Mouse (Mus musculus): ENCODE measurements around the gene Fam53b. TPM values are rescaled to one million over a fixed set of nuclear protein-coding genes. Genes with fewer than 3 reads are reported as not detected.

Gene Fam53b
- polyA plus RNA-seq (2014; fragmentation: Nextera tagmentation; extraction: Ambion mirVana), result 13.3 and 16.6 TPM in 2 replicates

DNA sequence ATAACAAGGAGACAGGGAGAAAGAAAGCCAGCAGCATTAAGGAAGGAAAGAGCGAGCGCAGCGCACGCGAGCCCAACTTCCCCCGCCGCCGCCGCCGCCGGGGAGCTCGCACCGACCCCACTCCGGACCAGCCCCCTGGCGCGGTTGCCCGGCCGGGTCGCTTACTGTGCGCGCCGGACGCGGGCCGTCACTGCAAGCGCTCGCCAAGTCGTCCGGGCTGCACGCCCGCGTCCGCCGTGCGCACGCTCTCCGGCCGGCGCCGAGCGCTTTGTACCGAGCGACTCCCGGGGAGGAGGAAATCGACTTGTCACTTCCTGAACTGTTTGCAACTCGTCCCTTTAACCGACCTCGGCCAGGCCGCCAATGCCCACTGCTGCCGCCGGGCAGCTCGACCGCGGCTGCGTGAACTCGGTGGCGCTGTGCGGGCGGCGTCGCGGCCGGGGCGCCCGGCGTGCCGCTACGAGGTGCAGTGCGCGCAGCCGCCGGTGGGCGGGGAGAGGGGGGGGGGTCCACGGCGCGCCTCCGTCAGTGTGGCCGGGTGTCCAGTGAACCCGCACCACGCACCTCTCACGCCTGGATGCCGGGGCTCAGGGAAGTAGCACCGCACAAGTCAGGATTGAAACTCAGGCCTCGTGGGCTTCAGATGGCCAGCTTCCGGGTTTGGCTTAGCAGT lies at the start of gene Fam53b:
Fam53b (minus strand) TSS at position 471 of the 673 bp plus-strand sequence.
- peak within 1 kb of the TSS; percentile 83 for H3K9ac ChIP-seq
- no peaks in the 10 kb centered on the region for H3K36me3 ChIP-seq (replicated peaks; ENCODE audit: control insufficient read depth, insufficient read depth)
- H3K9me3 ChIP-seq (ENCODE audit: control insufficient read depth, low read length), result no peaks in the 10 kb centered on the region
- H3K4me1 ChIP-seq (replicated peaks; ENCODE audit: control insufficient read depth, insufficient read depth, low read length), result peaks cover 38% of the 10 kb centered on the region
- DNase-seq (ENCODE audit: low spot score), result peak; percentile 70
- H3K4me2 ChIP-seq (replicated peaks), result peak within 1 kb of the TSS; percentile 93
- ATAC-seq (ENCODE audit: low FRiP score), result peak; percentile 65
- under 1% methylated on average over 84 of the region's 85 CpGs for WGBS
- H3K27me3 ChIP-seq (ENCODE audit: control insufficient read depth, insufficient read depth, low read length), result no peaks in the 10 kb centered on the region
- H3K4me3 ChIP-seq (replicated peaks; ENCODE audit: low read length), result peak within 1 kb of the TSS; percentile 73
- H3K27ac ChIP-seq, result peak within 1 kb of the TSS; percentile 89

DNA sequence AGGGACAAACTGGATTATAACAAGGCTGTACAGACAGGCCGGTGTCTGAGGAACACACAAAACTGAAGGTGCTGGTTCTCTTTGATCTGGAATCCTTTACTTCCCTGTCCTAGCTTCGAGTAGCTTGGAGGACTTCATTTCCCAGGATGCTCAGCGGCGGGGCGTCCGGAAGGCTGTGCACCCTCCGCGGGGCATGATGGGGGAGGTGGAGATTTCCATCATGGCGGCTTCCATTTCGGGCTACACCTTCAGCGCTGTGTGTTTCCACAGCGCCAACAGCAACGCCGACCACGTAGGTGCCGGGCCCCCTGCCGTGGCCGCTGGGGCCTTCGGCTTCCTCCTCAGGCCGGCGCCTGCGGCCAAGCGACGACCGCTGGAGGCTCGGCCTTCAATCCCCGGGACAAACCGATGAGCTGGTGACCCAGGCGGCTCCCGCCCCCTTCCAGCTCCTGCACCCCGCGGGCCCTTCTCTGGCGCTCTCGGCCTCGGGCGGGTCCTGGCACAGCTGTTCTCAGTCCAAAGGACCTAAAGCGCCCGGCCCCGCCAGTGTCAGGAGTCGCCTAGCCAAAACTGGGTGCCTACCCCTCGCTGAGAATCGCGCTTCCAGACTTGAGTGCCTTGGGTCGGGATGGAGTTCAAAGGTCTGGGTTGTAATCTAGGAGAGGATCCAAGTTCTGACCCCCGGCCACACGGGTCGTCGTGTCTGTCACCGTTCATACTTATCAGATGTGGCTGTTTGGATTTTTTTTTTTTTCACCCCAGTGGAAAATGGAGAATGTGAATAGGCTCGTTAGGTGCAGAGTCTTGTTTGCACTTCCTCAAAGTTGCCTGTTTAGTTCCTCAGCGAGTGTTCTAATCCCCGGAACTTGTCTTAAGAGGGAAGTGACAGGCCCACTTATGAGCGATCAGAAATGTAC lies 45.6 kb upstream of the Fam53b start, which contains the start of gene Abraxas2:
Abraxas2 (plus strand) TSS at position 184 of the 917 bp plus-strand sequence.
- H3K9ac ChIP-seq, result peak within 1 kb of the TSS; percentile 90
- H3K27me3 ChIP-seq (ENCODE audit: control insufficient read depth, insufficient read depth, low read length), result no peaks in the 10 kb centered on the region
- peak within 1 kb of the TSS; percentile 77 for H3K4me2 ChIP-seq (replicated peaks)
- peak; percentile 89 for DNase-seq (ENCODE audit: low spot score)
- WGBS, result under 1% methylated on average over 53 of the region's 53 CpGs
- peak within 1 kb of the TSS; percentile 82 for H3K27ac ChIP-seq
- peaks cover 8% of the 10 kb centered on the region for H3K4me1 ChIP-seq (replicated peaks; ENCODE audit: control insufficient read depth, insufficient read depth, low read length)
- H3K9me3 ChIP-seq (ENCODE audit: control insufficient read depth, low read length), result no peaks in the 10 kb centered on the region
- ATAC-seq (ENCODE audit: low FRiP score), result peak; percentile 95
- H3K4me3 ChIP-seq (replicated peaks; ENCODE audit: low read length), result peak within 1 kb of the TSS; percentile 95
- H3K36me3 ChIP-seq (replicated peaks; ENCODE audit: control insufficient read depth, insufficient read depth), result no peaks in the 10 kb centered on the region

DNA sequence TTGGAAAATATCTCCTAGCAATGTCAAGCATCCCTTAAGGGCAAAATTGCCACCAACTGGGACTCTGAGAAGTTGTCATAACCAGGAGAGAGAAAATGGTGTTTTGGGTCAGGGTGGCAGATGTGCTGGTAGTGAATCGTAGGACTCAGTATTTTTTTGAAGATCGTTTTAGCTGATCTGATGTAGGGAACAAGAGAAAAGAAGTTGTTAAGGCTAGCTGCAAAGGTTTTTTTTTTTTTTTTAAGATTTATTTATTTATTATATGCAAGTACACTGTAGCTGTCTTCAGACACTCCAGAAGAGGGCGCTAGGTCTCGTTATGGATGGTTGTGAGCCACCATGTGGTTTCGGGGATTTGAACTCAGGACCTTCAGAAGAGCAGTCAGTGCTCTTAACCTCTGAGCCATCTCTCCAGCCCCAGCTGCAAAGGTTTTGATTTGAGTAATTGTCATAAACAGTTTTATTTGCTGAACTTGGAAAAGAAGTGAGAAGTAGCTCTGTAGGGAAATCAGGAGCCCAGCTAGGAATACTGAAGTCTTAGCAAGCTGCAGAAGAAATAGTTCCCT lies 44.4 kb upstream of the Fam53b start:
- no peak overlapping the region for H3K4me3 ChIP-seq (replicated peaks; ENCODE audit: low read length)
- no peaks in the 10 kb centered on the region for H3K36me3 ChIP-seq (replicated peaks; ENCODE audit: control insufficient read depth, insufficient read depth)
- WGBS, result 73% methylated on average over 5 of the region's 5 CpGs
- H3K27ac ChIP-seq, result no peak overlapping the region
- H3K9me3 ChIP-seq (ENCODE audit: control insufficient read depth, low read length), result no peaks in the 10 kb centered on the region
- ATAC-seq (ENCODE audit: low FRiP score) (no peak), DNase-seq (ENCODE audit: low spot score) (no peak)
- peaks cover 10% of the 10 kb centered on the region for H3K4me1 ChIP-seq (replicated peaks; ENCODE audit: control insufficient read depth, insufficient read depth, low read length)
- H3K9ac ChIP-seq, result no peak overlapping the region
- H3K27me3 ChIP-seq (ENCODE audit: control insufficient read depth, insufficient read depth, low read length), result no peaks in the 10 kb centered on the region
- H3K4me2 ChIP-seq (replicated peaks), result no peak overlapping the region; the same call in 1 of the 2 replicates

DNA sequence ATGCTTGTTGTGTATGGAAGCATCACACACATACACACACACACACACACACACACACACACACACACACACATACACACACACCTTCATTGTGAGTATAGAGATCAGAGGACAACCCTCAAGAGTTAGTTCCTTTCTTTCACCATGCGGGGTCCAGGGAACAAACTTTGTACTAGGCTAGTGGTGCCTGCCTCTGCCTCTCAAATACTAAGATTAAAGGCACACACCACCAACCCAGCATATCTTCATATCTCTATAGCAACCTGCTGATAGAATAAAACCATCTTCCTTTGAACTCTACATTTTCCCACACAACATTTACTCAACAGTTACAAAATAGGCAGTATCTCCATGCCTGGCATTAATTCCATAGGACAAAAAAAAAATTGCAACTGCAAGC lies 42.4 kb upstream of the Fam53b start:
- H3K36me3 ChIP-seq (replicated peaks; ENCODE audit: control insufficient read depth, insufficient read depth), result no peaks in the 10 kb centered on the region
- DNase-seq (ENCODE audit: low spot score) (no peak), ATAC-seq (ENCODE audit: low FRiP score) (no peak)
- H3K4me3 ChIP-seq (replicated peaks; ENCODE audit: low read length), result no peak overlapping the region
- H3K4me2 ChIP-seq (replicated peaks), result no peak overlapping the region
- H3K4me1 ChIP-seq (replicated peaks; ENCODE audit: control insufficient read depth, insufficient read depth, low read length), result peaks cover 21% of the 10 kb centered on the region
- no peak overlapping the region for H3K9ac ChIP-seq
- no peaks in the 10 kb centered on the region for H3K27me3 ChIP-seq (ENCODE audit: control insufficient read depth, insufficient read depth, low read length)
- no peaks in the 10 kb centered on the region for H3K9me3 ChIP-seq (ENCODE audit: control insufficient read depth, low read length)
- H3K27ac ChIP-seq, result no peak overlapping the region
- 76% methylated on average over 1 of the region's 1 CpGs for WGBS

DNA sequence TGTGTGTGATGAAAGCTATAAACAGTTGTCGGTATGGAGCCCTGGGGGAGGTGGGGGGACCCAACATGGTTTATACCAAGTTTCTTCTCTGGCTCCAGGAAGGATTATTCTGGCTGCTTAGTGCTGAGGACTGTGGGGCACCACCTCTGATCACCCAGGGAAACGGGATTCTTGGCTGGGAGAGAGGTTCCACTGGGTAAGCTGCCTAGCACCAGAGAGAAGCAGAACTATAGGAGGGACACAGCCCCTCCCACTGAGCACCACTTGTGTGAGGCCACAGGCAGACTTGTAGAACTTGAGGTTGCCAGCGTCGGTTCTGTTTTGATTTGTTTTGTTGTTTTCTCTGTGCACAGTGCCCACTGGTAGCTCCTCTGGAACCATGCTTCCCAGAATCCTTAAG lies 40.3 kb upstream of the Fam53b start:
- no peaks in the 10 kb centered on the region for H3K27me3 ChIP-seq (ENCODE audit: control insufficient read depth, insufficient read depth, low read length)
- H3K36me3 ChIP-seq (replicated peaks; ENCODE audit: control insufficient read depth, insufficient read depth), result peaks cover 15% of the 10 kb centered on the region
- DNase-seq (ENCODE audit: low spot score) (no peak), ATAC-seq (ENCODE audit: low FRiP score) (no peak)
- WGBS, result 65% methylated on average over 4 of the region's 4 CpGs
- H3K4me3 ChIP-seq (replicated peaks; ENCODE audit: low read length), result no peak overlapping the region
- H3K27ac ChIP-seq, result 0 out of 2 replicates have a peak overlapping the region, but pooled peaks have one; percentile 6
- H3K9ac ChIP-seq, result no peak overlapping the region
- H3K9me3 ChIP-seq (ENCODE audit: control insufficient read depth, low read length), result no peaks in the 10 kb centered on the region
- H3K4me1 ChIP-seq (replicated peaks; ENCODE audit: control insufficient read depth, insufficient read depth, low read length), result peaks cover 15% of the 10 kb centered on the region; the same call in 1 of the 2 replicates
- no peak overlapping the region for H3K4me2 ChIP-seq (replicated peaks)

DNA sequence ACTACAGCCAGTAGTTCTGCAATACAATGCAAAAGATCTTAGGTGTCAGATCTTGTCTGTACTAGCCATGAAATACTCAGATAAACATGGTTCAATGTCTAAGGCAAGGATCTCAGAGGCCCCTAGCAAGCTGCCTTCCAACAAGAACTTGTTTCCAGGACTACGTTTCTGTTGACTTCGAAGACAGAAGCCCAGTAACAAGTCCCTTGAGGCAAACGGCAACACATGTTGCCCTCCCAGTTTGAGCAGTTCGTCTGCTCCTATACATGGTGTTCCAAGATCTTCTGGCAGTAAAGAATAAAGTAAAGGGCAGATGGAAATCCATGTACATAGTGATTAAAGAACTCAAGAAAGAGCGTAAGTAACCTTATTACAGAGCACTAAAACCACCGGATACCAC lies 39.7 kb upstream of the Fam53b start:
- H3K27me3 ChIP-seq (ENCODE audit: control insufficient read depth, insufficient read depth, low read length), result no peaks in the 10 kb centered on the region
- H3K4me3 ChIP-seq (replicated peaks; ENCODE audit: low read length), result no peak overlapping the region
- ATAC-seq (ENCODE audit: low FRiP score), result no peak
- peaks cover 15% of the 10 kb centered on the region; the same call in 1 of the 2 replicates for H3K4me1 ChIP-seq (replicated peaks; ENCODE audit: control insufficient read depth, insufficient read depth, low read length)
- WGBS, result 84% methylated on average over 6 of the region's 6 CpGs
- H3K9me3 ChIP-seq (ENCODE audit: control insufficient read depth, low read length), result no peaks in the 10 kb centered on the region
- no peak overlapping the region for H3K4me2 ChIP-seq (replicated peaks)
- H3K36me3 ChIP-seq (replicated peaks; ENCODE audit: control insufficient read depth, insufficient read depth), result peaks cover 21% of the 10 kb centered on the region
- H3K27ac ChIP-seq, result peak overlapping the region; percentile 97; the same call in 1 of the 2 replicates
- no peak overlapping the region for H3K9ac ChIP-seq
- DNase-seq (ENCODE audit: low spot score), result no peak

DNA sequence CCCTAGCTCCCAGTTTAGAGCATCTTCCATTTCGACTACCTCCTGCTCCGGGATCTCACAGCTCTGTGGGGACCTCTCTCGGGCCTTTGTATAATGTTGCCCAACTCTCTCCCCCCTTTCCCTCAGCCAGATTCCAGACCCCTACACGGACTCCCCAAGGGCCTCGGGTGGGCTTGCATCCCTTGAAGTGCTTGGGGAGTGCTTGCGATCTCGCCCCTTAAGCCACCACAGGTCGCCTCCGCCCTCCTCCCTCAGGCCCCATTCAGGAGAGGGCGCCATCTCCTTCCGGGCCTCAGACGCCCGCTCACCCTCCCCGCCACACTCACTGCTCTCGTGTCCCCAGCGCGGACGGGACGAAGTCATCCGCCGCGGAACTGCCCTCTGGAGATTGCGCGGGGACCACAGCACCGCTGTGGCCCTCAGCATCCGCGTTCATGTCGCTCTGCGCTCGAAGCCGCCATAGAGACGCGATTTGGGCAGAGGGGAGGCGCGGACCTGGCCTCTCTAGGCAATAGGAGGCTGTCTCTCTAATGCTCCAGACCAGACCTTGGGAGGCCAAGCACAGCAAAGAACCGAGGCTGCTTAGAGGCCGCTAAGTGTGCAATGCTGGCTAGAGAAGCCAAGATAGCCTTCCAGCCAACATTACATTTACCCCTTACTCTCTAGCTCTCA lies 38.6 kb upstream of the Fam53b start, which contains the start of gene Eef1akmt2:
Eef1akmt2 (minus strand) TSS at position 501 of the 672 bp plus-strand sequence.
- WGBS, result under 1% methylated on average over 37 of the region's 37 CpGs
- ATAC-seq (ENCODE audit: low FRiP score) (peak; percentile 95), DNase-seq (ENCODE audit: low spot score) (peak; percentile 90)
- no peaks in the 10 kb centered on the region for H3K9me3 ChIP-seq (ENCODE audit: control insufficient read depth, low read length)
- H3K27me3 ChIP-seq (ENCODE audit: control insufficient read depth, insufficient read depth, low read length), result no peaks in the 10 kb centered on the region
- peak within 1 kb of the TSS; percentile 66 for H3K4me2 ChIP-seq (replicated peaks)
- peaks cover 31% of the 10 kb centered on the region for H3K36me3 ChIP-seq (replicated peaks; ENCODE audit: control insufficient read depth, insufficient read depth)
- H3K27ac ChIP-seq, result peak within 1 kb of the TSS; percentile 97
- H3K4me1 ChIP-seq (replicated peaks; ENCODE audit: control insufficient read depth, insufficient read depth, low read length), result peaks cover 15% of the 10 kb centered on the region; the same call in 1 of the 2 replicates
- peak within 1 kb of the TSS; percentile 69 for H3K4me3 ChIP-seq (replicated peaks; ENCODE audit: low read length)
- H3K9ac ChIP-seq, result peak within 1 kb of the TSS; percentile 89

DNA sequence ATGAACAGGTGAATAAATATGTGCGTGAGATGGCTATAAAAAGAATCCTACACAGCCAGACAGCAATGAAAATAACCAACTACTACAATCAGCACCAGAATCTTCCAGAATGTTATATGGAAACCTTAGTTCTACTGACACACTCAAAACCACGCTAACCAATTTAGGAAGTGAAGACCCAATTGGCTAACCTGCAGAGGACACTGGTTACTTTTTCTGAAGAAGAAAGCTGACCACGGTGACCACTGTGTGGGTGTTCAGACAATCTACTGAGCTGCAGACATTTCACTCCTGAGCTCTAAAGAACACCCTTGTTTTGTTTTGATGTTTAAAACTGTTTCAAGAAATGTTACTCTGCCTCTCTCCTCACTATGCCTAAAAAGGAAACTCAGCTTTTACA lies 29.5 kb upstream of the Fam53b start:
- no peak overlapping the region for H3K4me3 ChIP-seq (replicated peaks; ENCODE audit: low read length)
- 97% methylated on average over 3 of the region's 3 CpGs for WGBS
- H3K4me1 ChIP-seq (replicated peaks; ENCODE audit: control insufficient read depth, insufficient read depth, low read length), result no peaks in the 10 kb centered on the region
- no peak overlapping the region for H3K9ac ChIP-seq
- H3K27me3 ChIP-seq (ENCODE audit: control insufficient read depth, insufficient read depth, low read length), result no peaks in the 10 kb centered on the region
- ATAC-seq (ENCODE audit: low FRiP score) (no peak), DNase-seq (ENCODE audit: low spot score) (no peak)
- H3K36me3 ChIP-seq (replicated peaks; ENCODE audit: control insufficient read depth, insufficient read depth), result peaks cover 66% of the 10 kb centered on the region
- no peaks in the 10 kb centered on the region for H3K9me3 ChIP-seq (ENCODE audit: control insufficient read depth, low read length)
- no peak overlapping the region for H3K27ac ChIP-seq
- no peak overlapping the region for H3K4me2 ChIP-seq (replicated peaks)
